Mouse (Mus musculus) erythroblast, embryonic 14.5 days (primary cell): ENCODE data around the gene Cyp24a1.

Experiments used
- GATA1 ChIP-seq: IDR thresholded peaks from 2 replicates; pipeline ENCODE4 v1.6.1; 2012; ENCODE audit warnings: low read length, inconsistent platforms, mixed read lengths
- TAL1 ChIP-seq: IDR thresholded peaks from 3 replicates; pipeline ENCODE4 v1.6.1; 2012; ENCODE audit warnings: low read length, inconsistent platforms, mixed read lengths

- TF ChIP-seq GATA1 (no peak), TAL1 (no peak)
Observed at GRCm38 (mm10) chr2:170436204-170436603, 60.7 kb downstream of the Cyp24a1 start.
